Mouse (Mus musculus): Measurements from ENCODE around the gene Dmgdh. TPM values are rescaled to one million over a fixed set of nuclear protein-coding genes. Genes with fewer than 3 reads are reported as not detected.
A peak's percentile ranks its signal among the peaks of the same experiment; 100 is the strongest.

The Dmgdh gene
- total RNA-seq, 2 experiments from 2014 or later = 0.10 to 0.23 TPM

DNA sequence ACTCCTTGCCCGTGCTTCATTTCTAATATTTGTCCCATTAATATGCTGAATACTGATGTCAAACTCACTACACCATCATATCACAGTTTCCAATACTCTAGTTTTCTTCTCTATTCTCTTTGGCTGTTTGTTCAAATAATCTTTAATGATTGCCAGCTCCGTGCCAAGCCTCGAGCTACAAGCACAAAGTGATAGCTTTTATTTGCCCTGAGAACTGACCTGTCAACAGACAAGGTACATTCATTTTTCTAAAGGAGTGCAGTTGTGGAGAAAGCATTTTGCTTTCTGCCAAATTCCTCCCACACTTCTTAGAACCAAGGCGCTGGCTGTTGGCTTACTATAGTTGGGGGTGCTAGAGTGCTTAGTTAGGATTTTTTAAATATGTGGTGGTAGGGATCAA, 33.0 kb downstream of the Dmgdh start:
- no peak for DNase-seq (ENCODE audit: low spot score in 2 of 2)

DNA sequence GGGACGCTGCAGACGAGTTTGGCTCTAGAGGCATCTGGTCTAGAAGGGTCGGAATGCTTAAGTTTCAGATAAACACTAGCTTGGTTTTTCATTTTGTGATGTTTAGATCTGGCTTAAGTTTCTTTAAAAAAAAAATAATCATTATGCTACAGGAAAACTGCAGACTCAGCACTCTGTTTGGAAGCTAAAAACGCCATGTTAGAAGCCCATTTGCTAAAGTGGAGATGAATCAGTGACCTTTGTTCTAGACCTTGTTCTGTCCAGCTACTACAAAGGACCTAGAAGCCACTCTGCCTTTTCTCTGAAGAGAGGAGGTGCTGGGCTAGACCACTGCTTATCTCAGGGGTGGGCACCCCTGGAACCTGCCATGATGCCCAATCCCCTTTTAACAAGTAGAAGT, 36.1 kb downstream of the Dmgdh start:
- DNase-seq (ENCODE audit: low spot score in 2 of 2) = no peak

DNA sequence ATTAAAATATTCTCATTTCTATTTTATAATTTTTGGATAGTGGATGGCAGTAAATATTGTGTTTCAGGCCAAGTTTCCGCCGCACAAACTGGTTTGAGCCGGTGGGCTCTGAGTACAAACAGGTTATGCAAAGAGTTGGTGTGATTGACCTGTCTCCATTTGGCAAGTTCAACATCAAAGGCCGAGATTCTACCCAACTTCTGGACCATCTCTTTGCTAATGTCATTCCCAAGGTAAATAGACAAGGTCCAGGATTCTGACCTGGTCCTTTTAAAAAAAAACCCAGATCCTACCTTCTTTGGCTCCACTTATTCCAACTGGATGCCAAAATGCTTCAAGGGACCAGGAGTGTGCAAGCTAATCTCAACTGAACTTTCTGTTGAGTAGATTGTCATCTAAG, 37.0 kb downstream of the Dmgdh start:
- no peak for DNase-seq (ENCODE audit: low spot score in 2 of 2)

DNA sequence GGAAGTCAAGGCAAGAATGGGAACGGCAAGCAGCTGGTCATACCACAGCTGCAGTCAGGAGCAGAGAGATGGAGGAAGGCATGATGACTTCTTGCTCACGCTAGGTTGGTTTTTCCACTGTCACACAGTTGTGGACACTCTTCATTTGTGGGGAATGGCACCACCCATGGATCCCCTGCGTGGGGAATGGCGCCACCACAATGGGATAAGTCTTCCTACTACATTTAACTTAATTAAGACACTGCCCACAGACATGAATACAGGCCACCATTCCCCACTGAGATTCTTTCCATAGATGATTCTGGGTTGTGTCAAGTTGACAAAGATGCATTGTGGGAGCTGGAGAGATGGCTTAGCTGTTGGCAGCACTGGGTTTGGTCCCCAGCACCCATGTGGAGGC, 38.1 kb downstream of the Dmgdh start:
- DNase-seq (ENCODE audit: low spot score in 2 of 2) = no peak

DNA sequence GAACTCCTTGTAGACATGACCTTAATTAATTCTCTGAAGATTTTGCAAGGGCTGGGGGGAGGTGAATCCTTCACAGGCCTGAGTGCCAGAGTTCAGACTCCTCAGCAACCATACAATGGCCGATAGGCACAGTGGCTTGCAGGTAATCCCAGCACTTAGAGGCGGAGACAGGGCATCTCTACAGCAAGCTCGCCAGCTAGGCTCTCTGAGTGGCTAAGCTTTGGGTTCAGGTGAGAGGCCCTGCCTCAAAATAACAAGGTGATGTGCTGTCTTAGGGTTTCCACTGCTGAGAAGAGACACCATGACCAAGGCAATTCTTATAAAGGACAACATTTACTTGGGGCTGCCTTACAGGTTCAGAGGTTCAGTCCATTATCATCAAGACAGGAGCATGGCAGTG, 39.6 kb downstream of the Dmgdh start:
- DNase-seq (ENCODE audit: low spot score in 2 of 2) = no peak

DNA sequence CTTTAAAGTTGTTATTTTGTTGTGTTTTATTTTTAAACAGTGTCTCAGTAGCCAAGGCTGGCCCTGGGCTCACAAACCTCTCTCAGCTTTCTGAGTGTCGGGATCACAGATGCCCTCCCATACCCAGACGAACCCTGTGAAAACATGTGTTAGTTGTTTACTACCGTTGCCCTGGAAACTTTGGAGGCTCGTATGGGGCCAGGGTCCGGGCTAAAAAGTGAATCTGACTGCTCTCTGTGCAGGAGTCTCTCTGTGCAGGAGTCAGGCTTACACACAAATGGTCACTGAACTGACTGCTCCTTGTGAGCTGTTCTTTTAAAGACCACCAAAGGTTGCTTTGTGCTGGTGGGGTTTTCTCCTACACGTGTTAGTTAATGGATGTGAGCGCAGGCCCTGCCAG, 42.9 kb downstream of the Dmgdh start:
- no peak for DNase-seq (ENCODE audit: low spot score in 2 of 2)

DNA sequence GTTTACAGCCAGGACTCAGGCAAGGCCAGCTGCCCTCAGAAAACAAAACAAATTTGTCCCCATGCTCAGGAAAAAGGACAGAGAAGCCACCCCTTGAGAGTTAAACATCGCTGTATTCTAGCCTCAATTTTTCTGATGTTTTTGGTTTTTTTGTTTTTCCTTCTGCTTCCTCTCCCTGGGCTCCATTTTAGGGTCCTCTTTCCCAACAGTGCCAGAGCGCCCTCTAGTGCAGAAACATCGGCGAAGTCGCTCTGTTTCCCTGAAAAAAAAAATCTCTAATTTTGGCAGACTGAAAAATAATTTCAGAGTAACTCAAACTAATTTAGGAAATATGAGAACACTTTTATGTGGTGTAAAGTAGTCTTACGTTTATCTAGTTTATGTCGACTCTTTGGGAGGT, 44.7 kb downstream of the Dmgdh start:
- DNase-seq (ENCODE audit: low spot score in 2 of 2) = peak; percentile 45 to 75

DNA sequence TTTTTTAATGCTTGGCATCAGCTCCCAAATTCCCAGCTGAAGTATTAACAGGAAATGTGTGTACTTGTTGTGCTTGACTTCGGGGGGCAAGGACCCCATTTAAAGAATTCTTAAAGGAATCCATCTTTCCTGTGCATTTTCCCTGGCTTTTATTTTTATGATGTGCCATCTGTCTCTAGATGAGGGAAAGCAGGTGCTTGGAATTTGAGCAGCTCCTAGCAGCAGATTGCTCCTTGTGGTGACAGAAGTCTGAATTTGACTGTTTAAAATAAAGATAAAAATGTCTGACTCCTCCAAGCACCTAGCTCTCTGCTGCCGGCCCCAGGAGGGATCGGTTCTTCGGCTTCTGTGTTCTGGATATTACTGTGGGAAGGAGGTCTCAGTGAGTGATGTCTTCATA, 47.7 kb downstream of the Dmgdh start:
- no peak for DNase-seq (ENCODE audit: low spot score in 2 of 2)

DNA sequence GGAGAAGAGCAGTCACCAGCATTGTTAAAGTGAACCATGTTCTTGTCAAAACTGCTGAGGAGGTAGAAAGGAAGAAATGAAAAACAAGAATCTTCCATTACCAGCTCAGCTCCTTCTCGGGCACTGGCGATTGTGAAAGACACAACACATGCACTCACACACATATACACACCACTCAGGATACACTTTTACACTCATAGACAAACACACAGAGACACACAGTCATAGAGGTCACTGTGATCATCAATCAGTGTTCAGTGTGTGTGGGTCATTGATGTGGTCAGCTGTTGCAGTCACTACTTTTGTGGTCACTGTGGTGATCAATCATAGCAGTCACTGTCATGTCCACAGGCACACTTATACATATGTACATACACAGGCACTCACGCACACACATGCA, 49.2 kb downstream of the Dmgdh start:
- no peak for DNase-seq (ENCODE audit: low spot score in 2 of 2)

DNA sequence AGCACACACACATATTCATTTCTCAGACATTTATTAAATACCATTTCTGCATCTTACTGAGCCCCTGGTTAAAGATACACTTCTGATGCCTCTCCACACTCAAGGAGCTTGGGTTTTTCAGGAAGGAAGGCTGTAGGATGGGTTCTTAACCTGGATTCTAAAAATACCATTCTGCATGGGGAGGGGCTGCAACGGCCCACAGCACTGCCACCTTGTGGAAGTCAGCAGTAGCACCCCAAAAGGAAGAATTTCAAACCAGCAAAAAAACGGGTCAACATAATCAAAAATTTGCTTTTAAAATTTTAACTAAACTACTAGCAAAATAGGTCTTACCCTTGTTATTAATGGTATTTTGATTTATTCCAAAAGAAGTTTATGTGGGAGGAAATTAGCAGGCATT, 50.0 kb downstream of the Dmgdh start:
- no peak for DNase-seq (ENCODE audit: low spot score in 2 of 2)

DNA sequence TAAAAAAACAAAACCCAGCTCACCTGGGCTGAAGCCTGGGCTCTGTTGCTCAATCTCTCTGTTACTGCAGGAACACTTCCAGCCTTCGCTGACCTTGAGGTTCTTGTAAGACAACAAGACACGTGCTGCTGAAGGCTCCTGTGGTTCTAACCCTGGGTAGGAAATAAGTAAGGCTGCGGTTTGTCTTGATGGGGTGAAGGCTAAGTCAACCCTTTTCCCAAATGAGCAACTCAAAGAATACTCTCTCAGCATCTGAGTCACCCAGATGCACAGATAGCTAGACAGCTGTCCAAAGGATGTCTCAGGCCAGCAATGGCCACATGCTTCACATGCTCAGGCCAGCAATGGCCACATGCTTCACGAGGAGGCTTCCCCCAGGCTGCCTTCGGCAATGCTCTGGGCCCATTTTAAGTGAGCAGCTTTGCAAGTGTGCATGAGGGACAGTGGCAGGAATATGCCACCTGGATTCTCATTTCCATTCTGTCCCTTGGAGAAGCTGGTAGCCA, 61.0 kb downstream of the Dmgdh start:
- DNase-seq (ENCODE audit: low spot score in 2 of 2) = no peak

DNA sequence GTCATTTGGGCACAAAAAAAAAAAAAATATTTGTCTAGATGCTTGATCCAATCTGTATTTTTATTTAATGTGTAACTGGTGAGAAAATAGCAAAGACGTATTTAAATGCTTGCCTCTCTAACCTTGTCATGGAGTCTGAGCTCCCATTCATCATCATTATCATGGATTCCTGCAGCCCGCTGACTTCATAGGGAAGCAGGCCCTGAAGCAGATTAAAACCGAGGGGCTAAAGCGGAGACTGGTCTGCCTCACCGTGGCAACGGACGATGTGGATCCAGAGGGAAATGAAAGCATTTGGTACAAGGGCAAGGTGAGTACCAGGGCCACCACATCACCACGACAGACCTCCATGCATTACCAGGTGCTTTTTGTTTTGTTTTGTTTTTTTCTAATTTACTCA, 69.9 kb downstream of the Dmgdh start:
- DNase-seq (ENCODE audit: low spot score in 2 of 2) = no peak

DNA sequence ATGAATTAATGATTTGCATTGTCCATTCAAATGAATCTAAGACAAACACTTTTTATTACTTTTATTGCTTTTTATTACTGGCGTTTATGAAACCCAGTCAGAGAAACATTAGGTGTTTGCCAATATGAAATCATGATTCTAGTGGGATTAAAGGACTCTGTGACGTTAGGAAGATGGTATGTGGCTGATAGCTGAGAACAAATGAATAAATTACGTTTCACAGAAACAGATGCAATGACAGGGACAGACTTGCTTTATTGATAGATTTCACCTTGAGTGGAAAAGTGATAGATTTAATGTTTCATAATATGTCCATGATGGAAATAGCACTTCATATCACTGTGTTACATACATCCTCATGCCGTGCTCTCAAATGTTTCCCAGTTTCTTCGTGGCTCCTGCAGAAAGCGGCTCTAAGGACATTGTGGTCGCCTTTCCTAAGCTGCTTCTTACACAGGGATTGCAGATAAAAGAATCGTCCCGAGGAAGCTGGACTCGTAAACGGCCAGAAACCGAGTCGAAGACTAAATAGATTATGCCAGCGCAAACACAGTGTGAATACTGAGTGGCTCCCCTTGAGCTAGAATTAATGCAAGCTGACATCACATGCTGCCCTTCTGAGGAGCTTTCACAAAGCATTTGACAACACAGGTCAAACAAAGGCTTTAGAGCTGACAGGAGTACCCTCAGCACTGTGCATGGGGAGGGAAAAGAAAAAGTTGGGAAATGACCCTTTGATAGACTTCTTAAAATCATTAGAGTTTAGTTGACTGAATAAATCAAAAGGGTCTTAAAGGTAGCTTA, 78.6 kb downstream of the Dmgdh start:
- DNase-seq (ENCODE audit: low spot score in 2 of 2) = no peak

DNA sequence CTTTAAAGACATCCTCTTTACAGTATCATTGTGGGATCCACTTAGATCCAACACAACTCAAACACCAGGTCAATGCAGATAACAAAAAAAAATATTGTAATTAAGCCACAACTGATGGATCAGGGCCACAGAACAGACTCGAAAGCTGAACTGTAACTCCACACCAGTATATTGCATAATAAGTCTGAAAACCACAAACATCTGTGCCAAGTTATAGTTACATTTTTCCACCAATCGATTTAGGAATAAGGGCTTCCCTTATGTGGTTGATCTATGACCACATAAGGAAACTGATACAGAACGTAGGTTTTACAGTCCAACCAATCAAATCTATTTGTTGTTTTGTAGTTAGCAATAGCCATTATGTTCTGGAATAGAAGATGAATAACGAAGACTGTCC, 80.9 kb downstream of the Dmgdh start:
- no peak for DNase-seq (ENCODE audit: low spot score in 2 of 2)

DNA sequence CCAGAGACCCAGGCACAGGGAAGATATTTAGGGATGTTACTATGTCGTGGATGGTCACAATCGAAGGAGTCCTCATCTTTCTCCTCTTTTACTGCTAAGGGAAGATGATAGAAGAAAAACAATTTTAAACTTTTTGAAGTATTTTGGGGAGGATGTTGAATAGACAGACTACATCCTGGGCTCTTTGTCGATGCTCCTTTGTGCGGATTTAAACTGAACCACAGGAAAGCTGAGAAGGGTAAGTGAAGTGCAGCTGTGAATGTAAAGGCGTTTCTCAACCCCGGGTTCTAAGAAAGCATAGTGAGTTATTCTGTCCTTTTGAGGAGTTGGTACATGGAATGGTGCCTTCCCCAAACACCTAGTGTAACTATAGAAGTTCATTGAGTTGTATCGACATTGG, 82.4 kb downstream of the Dmgdh start:
- DNase-seq (ENCODE audit: low spot score in 2 of 2) = no peak

DNA sequence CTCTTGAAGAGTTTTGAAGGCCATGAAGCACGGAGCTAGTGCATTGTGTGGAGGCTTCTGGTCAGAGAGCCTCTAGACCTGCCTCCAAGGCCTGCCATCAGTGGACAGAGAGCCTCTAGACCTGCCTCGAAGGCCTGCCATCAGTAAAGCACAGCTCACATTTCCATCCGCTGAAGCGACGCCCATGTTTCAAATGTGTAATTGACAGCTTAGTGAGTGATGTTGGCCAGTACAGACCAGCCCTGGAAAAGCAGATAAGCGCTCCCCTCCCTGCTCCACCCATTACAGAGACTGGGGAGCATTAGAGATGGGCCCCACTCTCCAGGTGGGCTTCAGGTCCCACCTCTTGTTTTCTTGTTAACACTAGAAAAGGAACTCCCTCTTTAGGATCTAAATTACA, 83.3 kb downstream of the Dmgdh start:
- DNase-seq (ENCODE audit: low spot score in 2 of 2) = no peak

DNA sequence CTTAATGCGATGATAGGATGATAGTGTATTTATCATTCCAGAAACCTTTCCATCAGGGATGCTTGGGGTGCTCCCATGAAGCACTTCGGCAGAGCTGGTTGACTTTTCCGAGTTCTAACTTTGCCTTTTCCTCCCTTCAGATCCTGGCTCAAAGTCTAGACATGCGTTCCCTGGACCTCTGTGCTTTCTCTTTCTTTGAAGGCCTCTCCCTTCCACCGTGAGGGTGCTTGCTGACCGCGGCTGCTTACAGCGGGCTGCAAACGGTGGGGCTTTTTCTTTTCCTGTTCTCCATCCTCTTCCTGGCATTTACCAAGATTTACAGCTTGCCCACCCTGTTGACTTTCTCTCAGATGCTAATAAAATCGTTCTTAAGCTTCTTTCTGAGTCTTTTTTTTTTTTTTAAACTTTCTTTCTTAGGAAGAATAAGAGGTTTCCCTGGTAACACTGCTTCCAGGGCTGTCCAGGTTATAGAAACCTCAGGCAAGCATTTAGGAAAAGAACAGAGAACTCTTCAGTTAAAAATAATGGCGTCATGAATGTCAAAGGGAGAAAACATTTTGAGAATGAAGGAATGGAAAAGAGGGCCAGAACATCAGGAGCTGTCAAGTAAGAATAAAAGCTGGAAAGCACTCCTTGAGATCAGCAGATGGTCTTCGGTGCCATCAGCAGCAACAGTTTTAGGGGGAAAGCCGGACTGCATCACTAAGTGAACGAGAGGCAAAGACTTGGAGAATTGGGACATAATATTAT, 84.1 kb downstream of the Dmgdh start:
- no peak for DNase-seq (ENCODE audit: low spot score in 2 of 2)

DNA sequence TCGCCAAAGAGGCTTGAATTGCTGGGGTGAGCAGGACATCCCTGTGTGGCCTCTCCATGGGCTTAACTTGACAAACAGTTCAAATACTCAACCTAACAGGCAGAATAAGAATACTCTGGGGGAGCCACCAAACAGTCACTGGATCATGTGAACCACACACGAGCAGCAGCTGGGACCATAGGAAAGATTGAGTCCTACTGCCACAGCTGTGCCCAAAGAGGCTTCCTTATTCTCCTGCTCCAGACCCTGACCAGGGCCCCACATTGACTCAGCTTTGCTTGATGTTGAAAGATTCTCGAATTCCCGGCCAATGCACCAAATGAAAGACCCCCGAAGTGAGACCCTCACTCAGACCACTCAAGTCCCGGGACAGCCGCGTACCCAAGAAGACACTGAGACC, 87.6 kb downstream of the Dmgdh start:
- DNase-seq (ENCODE audit: low spot score in 2 of 2) = no peak

DNA sequence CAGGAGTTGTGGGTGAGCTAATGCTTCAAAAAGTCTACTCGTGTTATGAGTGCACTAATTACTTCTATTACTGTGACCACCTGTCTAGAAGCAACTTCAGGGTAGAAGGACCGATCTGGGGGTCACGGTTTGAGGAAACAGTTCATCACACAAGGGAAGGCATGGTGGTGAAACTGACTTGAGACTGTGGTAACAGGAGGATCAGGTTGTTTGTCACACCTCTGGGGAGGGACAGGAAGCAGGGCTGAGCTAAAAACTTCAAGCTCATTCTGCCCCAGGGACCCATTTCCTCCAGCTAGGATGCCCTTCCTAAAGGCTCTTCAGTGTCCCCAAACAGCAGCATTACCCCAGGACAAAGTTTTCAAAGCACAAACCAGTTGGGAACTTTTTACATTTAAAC, 88.6 kb downstream of the Dmgdh start:
- DNase-seq (ENCODE audit: low spot score in 2 of 2) = no peak

DNA sequence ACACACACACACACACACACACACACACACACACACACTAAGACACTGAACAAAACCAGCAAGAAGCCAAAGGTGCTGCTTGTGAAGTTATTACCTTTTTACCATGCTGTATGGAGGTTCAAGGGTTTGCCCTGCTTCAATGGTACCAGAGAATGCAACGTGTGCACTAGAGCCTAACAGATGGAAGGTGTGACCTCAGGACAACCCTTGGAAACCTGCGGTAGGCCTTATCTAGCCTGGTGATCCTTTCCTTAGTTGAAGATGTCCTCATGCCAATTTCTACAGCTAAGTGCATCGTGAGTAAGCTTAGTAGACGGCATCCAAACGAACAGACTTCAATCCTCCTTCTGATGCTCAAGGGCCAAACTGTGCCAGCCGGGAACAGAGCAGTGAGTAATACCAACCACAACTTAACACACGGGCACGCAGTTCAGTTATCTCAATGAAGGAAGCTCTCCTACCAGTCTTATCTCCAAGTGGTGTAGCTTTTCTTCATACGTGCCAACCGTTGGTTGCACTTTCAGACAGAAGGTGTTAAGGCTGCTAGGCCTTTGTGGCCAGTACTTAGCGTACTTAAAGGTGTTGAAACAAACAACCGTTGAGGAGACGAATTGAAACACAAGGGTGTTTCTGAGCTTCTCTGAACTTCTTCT, 90.2 kb downstream of the Dmgdh start:
- no peak for DNase-seq (ENCODE audit: low spot score in 2 of 2)

DNA sequence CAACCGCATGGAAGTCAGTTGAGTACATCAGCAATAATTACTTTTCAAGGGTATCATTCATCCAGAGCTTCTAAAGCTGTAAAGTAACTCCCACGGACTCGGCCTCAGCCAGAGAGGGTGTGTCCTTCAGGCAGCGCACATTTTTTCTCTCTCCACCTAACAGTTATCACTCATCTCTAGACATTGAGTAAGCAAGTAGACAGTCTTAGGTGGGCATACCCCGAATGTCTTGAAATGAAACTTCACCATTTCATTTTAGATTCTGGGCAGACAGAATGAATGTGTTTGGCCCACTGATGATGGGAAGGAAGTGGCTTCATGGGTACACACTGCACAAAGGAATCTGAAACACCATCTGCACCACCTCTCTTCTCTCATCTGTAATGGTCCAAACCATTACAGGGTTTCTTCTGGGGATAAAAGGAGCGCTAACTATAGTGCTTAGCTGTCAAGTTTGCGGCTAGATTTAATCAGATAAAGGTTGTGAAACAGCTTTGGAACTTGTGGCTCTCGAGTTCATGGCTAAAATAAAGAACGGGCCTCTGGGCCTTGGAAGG, 96.9 kb downstream of the Dmgdh start:
- no peak for DNase-seq (ENCODE audit: low spot score in 2 of 2)
